Mouse (Mus musculus): ENCODE measurements around the gene Prp2. TPM values are rescaled to one million over a fixed set of nuclear protein-coding genes. Genes with fewer than 3 reads are reported as not detected.

The Prp2 gene
- polyA plus RNA-seq (2017; shearing (Covaris generic)) = not detected

DNA sequence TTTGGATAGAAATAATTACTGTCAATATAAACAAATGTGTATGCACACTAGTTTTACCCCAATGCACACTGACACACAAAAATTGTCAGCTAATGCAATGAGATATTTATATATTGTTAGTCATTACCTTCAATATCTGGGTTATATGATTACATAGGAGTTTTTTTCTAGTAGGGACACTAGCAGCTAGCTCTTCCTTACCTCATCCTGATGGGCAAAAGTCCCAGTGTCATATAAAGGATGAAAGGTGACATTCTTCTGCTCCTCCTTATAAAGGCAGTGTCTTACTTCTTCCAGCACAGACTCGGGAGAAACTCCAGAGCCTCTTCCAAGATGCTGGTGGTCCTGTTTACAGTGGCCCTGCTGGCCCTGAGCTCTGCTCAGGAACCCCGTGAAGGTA, at the start of gene Prp2:
Gene Prp2 (plus strand): TSS at position 301 of the 400 bp plus-strand sequence.

DNA sequence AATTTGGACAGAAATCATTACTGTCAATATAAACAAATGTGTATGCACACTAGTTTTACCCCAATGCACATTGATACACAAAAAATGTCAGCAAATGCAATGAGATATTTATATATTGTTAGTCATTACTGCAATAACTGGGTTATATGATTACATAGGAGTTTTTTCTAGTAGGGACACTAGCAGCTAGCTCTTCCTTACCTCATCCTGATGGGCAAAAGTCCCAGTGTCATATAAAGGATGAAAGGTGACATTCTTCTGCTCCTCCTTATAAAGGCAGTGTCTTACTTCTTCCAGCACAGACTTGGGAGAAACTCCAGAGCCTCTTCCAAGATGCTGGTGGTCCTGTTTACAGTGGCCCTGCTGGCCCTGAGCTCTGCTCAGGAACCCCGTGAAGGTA, 26.2 kb upstream of the Prp2 start, which contains the start of gene Prh1:
Gene Prh1 (plus strand): TSS at position 301 of the 400 bp plus-strand sequence.

Other genes with a start within 250 kb of the Prp2 start
- not detected for gene Gm8882, start 231.8 kb upstream of the Prp2 start, polyA plus RNA-seq (2017; shearing (Covaris generic))
- gene Prh1, start 26.1 kb upstream of the Prp2 start, polyA plus RNA-seq (2017; shearing (Covaris generic)) = not detected
- not detected for gene A630073D07Rik, start 55.6 kb downstream of the Prp2 start, polyA plus RNA-seq (2017; shearing (Covaris generic))
- not detected for gene Tas2r120, start 61.0 kb downstream of the Prp2 start, polyA plus RNA-seq (2017; shearing (Covaris generic))
- gene Tas2r121, start 105.1 kb downstream of the Prp2 start, polyA plus RNA-seq (2017; shearing (Covaris generic)) = not detected
- gene Tas2r122, start 116.0 kb downstream of the Prp2 start, polyA plus RNA-seq (2017; shearing (Covaris generic)) = not detected
- not detected for gene Tas2r115, start 142.1 kb downstream of the Prp2 start, polyA plus RNA-seq (2017; shearing (Covaris generic))
- gene Tas2r124, start 158.8 kb downstream of the Prp2 start, polyA plus RNA-seq (2017; shearing (Covaris generic)) = not detected
- not detected for gene Tas2r102, start 166.2 kb downstream of the Prp2 start, polyA plus RNA-seq (2017; shearing (Covaris generic))
- gene Tas2r136, start 182.2 kb downstream of the Prp2 start, polyA plus RNA-seq (2017; shearing (Covaris generic)) = not detected
- not detected for gene Tas2r117, start 206.9 kb downstream of the Prp2 start, polyA plus RNA-seq (2017; shearing (Covaris generic))

Measured in activated CD4-positive, CD25-positive, alpha-beta regulatory T cell, adult 9 weeks (primary cell).